Mouse (Mus musculus) small intestine, adult 10 weeks (tissue): ENCODE results near the gene Exosc7. TPM values are rescaled to one million over a fixed set of nuclear protein-coding genes. Genes with fewer than 3 reads are reported as not detected.

Experiments
- polyA plus RNA-seq: library from polyadenylated mRNA; stranded (reverse); fragments of 350-450 nt; fragmentation: Illumina TruSeq; extraction: RNeasy Lipid Tissue Mini Kit (QIAGEN cat#74804); gene quantifications from one replicate; pipeline ENCODE4 v1.2.3, GENCODE M21; 2014; ENCODE audit warnings: low replicate concordance

The Exosc7 gene
- polyA plus RNA-seq, result 15.6 TPM

DNA sequence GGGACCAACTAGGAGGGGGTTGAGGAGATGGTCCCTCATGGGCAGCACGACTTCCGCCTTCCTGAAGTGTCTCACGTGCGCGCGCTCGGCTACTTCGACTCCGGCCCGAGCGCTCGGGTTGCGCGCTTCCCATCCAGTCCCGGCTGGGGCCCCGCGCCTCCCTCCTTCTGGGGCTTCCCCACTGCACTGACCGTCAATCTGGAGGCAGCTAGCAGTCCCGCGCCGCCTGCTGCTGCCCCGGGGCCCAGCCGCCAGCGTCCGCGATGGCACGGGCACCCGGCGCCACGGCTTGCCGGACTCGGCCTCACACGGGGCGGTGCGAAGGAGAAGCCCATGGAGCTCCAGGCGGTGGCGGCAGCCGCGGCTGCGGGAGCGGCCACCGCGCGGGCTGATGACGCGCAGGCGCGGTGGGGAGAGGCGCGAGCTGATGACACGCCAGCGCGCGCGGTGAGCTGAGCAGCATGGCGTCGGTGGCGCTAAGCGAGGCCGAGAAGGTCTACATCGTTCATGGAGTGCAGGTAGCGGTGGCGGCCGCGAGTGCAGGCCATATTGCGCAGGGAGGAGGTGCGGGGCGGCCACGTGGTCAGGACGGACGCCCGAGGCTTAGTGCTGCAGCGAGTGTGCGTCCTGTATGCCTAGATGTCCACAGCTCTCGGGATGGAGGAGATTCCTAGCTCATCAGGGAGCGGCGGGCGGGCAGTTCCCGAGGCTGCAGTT, at the start of gene Exosc7, which contains the start of gene Zdhhc3:
TSS of gene Exosc7 (plus strand) at position 411 of the 717 bp plus-strand sequence.
TSS of gene Zdhhc3 (minus strand) at position 401 of the 717 bp plus-strand sequence.

DNA sequence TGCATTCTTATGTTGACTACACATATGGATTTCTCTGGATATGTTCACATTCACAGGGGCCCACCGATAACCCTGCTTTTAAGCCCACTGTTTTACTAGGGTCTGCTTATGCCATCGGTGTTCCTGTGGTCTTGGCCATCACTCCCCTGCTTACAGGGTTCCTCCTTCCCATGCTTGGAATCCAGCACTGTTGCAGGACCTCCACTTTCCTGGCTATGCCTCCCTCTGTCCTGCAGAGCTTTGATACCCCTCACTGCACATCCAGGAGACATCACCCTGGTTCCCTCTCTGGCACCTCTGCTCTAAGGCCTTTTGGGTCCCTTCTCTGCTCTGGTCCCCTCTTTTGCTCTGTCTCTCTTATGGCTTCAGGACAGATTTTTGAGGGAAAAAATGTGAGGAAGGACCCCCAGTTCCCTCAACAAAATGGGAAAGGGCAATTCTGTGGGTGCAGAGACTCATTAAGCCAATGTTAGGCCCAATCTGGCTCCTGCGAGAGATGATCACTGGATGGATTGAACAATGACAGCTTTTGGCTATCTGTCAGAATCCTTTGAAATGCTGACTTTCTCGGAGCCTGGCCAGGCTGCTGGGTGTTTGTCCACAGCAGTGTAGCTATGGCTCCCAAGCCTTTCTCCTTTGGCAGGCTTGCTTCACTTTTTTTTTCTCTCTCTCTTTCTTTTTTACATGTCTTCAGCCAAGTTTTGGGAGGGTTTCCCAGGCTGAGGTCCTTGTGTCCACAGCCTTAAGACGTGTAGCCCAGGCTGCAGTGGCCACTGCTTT, 37.4 kb downstream of the Exosc7 start, which contains the start of gene Clec3b:
TSS of gene Clec3b (plus strand) at position 706 of the 780 bp plus-strand sequence.

Other genes with a start within 250 kb of the Exosc7 start
- gene Zfp445, start 247.2 kb upstream of the Exosc7 start, polyA plus RNA-seq, result 134 TPM
- gene Zkscan7, start 227.5 kb upstream of the Exosc7 start, polyA plus RNA-seq, result 22.1 TPM
- 1.8 TPM for gene Zfp105, start 190.1 kb upstream of the Exosc7 start, polyA plus RNA-seq
- gene 1110059G10Rik, start 162.2 kb upstream of the Exosc7 start, polyA plus RNA-seq, result 160 TPM
- gene Kif15, start 162.2 kb upstream of the Exosc7 start, polyA plus RNA-seq, result 58.2 TPM
- gene Tmem42, start 91.9 kb upstream of the Exosc7 start, polyA plus RNA-seq, result 7.7 TPM
- gene Tgm4, start 78.5 kb upstream of the Exosc7 start, polyA plus RNA-seq, result not detected
- gene Zdhhc3, start within 50 bp of the Exosc7 start, polyA plus RNA-seq, result 37.4 TPM
- gene Clec3b, start 37.7 kb downstream of the Exosc7 start, polyA plus RNA-seq, result not detected
- gene Cdcp1, start 102.8 kb downstream of the Exosc7 start, polyA plus RNA-seq, result 48.5 TPM
- gene Tmem158, start 147.5 kb downstream of the Exosc7 start, polyA plus RNA-seq, result 6.6 TPM